Mouse (Mus musculus): Measurements from ENCODE around the gene Atxn1. TPM values are rescaled to one million over a fixed set of nuclear protein-coding genes. Genes with fewer than 3 reads are reported as not detected.

The Atxn1 gene
- polyA plus RNA-seq, 1 experiment from 2014 or later = 11.9 TPM

DNA sequence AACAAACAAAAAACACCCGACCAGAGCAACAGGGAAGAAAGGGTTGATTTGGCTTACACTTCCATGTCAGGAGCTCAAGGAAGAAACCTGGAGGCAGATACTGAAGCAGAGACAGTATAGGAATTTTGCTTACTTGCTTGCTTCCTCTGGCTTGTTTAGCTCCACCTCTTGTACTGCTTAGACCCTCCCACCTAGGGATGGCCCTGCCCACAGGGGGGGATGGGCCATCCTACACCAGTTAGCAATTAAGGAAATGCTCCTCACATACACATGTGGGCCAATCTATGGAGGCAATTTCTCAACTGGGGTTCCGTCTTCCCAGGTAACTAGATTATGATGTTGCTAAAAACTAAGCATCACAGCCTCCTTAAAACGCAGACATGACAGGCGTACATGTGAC lies 39.5 kb downstream of the Atxn1 start:
- no peaks in the 10 kb centered on the region for H3K36me3 ChIP-seq (ENCODE audit: insufficient read depth, low read length)
- 76% methylated on average over 4 of the region's 4 CpGs for WGBS
- ATAC-seq (no peak), DNase-seq (ENCODE audit: low spot score) (no peak)
- peak overlapping the region; percentile 54; the same call in 1 of the 2 replicates for H3K27ac ChIP-seq (ENCODE audit: low read length)
- no peak overlapping the region for H3K4me2 ChIP-seq (replicated peaks; ENCODE audit: low read depth, low read length)
- no peaks in the 10 kb centered on the region for H3K27me3 ChIP-seq (replicated peaks; ENCODE audit: insufficient read depth, low read length)
- no peak overlapping the region for H3K9ac ChIP-seq (replicated peaks; ENCODE audit: low read depth)
- no peaks in the 10 kb centered on the region; the same call in 1 of the 2 replicates for H3K4me1 ChIP-seq (ENCODE audit: insufficient read depth, low read depth, low read length)
- TF ChIP-seq CTCF (IDR thresholded peaks at IDR 0.05) (no peak), EP300 (IDR thresholded peaks at IDR 0.05) (no peak)
- H3K9me3 ChIP-seq (ENCODE audit: low read length) = no peaks in the 10 kb centered on the region
- H3K4me3 ChIP-seq (ENCODE audit: low read depth, low read length) = no peak overlapping the region

DNA sequence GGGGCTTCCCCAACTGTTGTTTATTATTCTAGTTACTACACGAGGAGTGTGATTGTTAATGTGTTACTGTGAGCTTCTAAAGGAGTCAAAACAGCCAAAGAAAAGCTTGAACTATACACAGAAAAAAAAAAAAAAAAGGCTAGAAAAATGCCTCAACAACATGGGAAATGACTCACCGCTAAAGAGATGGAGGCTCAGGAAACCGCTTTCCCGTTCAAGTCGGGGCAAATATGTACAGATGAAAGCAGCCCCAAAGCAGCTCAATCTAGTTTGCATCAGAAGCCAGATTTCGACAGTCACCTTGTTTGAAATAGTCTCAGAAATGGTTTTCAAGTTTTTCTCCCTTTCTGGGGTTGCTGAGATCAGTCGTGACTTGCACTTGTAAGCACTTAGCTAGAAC lies 40.3 kb downstream of the Atxn1 start:
- 19% methylated on average over 7 of the region's 7 CpGs for WGBS
- peak; percentile 10; the same call in 1 of the 2 replicates for ATAC-seq
- DNase-seq (ENCODE audit: low spot score) = peak; percentile 71

DNA sequence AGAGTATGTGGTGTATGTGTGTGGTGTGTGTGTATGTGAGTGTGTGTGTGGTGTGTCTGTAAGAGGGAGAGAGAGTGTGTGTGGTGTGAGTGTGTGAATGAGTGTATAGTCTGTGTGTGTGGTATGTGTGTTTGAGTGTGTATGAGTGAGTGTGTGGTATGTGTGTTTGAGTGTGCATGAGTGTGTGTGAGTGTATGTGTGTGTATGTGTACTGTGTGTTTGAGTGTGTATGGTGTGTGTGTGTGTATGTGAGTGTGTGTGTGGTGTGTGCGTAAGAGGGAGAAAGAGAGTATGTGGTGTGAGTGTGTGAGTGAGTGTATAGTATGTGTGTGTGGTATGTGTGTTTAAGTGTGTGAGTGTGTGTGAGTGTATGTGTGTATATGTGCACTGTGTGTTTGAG lies 41.7 kb downstream of the Atxn1 start:
- ATAC-seq = peak; percentile 36
- WGBS = 83% methylated on average over 1 of the region's 1 CpGs
- peak overlapping the region; percentile 69 for H3K27ac ChIP-seq (ENCODE audit: low read length)

More for the DNA sequence above, 40.3 kb downstream of the Atxn1 start:
- Histone ChIP-seq H3K9ac (replicated peaks; ENCODE audit: low read depth) (no peak overlapping the region), H3K4me3 (ENCODE audit: low read depth, low read length) (no peak overlapping the region), H3K27ac (ENCODE audit: low read length) (peak overlapping the region; percentile 54), H3K27me3 (replicated peaks; ENCODE audit: insufficient read depth, low read length) (no peaks in the 10 kb centered on the region), H3K4me1 (ENCODE audit: insufficient read depth, low read depth, low read length) (no peaks in the 10 kb centered on the region; the same call in 1 of the 2 replicates), H3K36me3 (ENCODE audit: insufficient read depth, low read length) (no peaks in the 10 kb centered on the region), H3K9me3 (ENCODE audit: low read length) (no peaks in the 10 kb centered on the region), H3K4me2 (replicated peaks; ENCODE audit: low read depth, low read length) (no peak overlapping the region)
- TF ChIP-seq EP300 (IDR thresholded peaks at IDR 0.05) = 0 out of 2 replicates have a peak, but pooled peaks have one; percentile 32
- TF ChIP-seq CTCF (IDR thresholded peaks at IDR 0.05) = no peak

DNA sequence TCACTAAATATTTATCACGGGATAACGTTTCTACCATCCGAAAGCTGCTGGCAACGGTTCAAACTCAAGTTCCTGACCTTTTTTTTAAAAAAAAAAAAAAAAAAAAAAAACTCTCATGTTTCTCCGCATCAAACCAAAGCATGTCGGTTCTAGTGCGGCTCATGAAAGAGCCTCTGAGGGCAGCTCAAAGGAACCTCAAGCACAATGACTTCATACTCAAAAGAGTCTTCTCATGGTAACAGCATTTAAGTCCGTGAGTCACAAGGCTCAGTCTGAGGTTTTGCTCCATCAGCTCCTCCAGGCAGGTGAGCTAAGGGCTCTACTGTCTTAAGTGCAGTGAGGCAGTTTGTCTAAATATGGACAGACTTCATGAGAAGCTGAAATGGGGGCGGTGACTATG lies 42.3 kb downstream of the Atxn1 start:
- Histone ChIP-seq H3K4me3 (ENCODE audit: low read depth, low read length) (no peak overlapping the region), H3K27me3 (replicated peaks; ENCODE audit: insufficient read depth, low read length) (no peaks in the 10 kb centered on the region), H3K27ac (ENCODE audit: low read length) (no peak overlapping the region), H3K36me3 (ENCODE audit: insufficient read depth, low read length) (no peaks in the 10 kb centered on the region), H3K4me1 (ENCODE audit: insufficient read depth, low read depth, low read length) (no peaks in the 10 kb centered on the region; the same call in 1 of the 2 replicates), H3K9ac (replicated peaks; ENCODE audit: low read depth) (no peak overlapping the region), H3K4me2 (replicated peaks; ENCODE audit: low read depth, low read length) (peak overlapping the region; percentile 14; the same call in 1 of the 2 replicates), H3K9me3 (ENCODE audit: low read length) (no peaks in the 10 kb centered on the region)
- TF ChIP-seq EP300 (IDR thresholded peaks at IDR 0.05) (peak; percentile 85), CTCF (IDR thresholded peaks at IDR 0.05) (no peak)
- peak; percentile 95 for ATAC-seq
- peak; percentile 94 for DNase-seq (ENCODE audit: low spot score)
- 8% methylated on average over 9 of the region's 9 CpGs for WGBS

More for the DNA sequence above, 41.7 kb downstream of the Atxn1 start:
- H3K9me3 ChIP-seq (ENCODE audit: low read length) = no peaks in the 10 kb centered on the region
- H3K27me3 ChIP-seq (replicated peaks; ENCODE audit: insufficient read depth, low read length) = no peaks in the 10 kb centered on the region
- H3K36me3 ChIP-seq (ENCODE audit: insufficient read depth, low read length) = no peaks in the 10 kb centered on the region
- no peak overlapping the region for H3K4me3 ChIP-seq (ENCODE audit: low read depth, low read length)
- peak overlapping the region; percentile 14; the same call in 1 of the 2 replicates for H3K4me2 ChIP-seq (replicated peaks; ENCODE audit: low read depth, low read length)
- no peak overlapping the region for H3K9ac ChIP-seq (replicated peaks; ENCODE audit: low read depth)
- H3K4me1 ChIP-seq (ENCODE audit: insufficient read depth, low read depth, low read length) = no peaks in the 10 kb centered on the region; the same call in 1 of the 2 replicates
- no peak for TF ChIP-seq EP300 (IDR thresholded peaks at IDR 0.05)
- TF ChIP-seq CTCF (IDR thresholded peaks at IDR 0.05) = no peak
- no peak for DNase-seq (ENCODE audit: low spot score)

DNA sequence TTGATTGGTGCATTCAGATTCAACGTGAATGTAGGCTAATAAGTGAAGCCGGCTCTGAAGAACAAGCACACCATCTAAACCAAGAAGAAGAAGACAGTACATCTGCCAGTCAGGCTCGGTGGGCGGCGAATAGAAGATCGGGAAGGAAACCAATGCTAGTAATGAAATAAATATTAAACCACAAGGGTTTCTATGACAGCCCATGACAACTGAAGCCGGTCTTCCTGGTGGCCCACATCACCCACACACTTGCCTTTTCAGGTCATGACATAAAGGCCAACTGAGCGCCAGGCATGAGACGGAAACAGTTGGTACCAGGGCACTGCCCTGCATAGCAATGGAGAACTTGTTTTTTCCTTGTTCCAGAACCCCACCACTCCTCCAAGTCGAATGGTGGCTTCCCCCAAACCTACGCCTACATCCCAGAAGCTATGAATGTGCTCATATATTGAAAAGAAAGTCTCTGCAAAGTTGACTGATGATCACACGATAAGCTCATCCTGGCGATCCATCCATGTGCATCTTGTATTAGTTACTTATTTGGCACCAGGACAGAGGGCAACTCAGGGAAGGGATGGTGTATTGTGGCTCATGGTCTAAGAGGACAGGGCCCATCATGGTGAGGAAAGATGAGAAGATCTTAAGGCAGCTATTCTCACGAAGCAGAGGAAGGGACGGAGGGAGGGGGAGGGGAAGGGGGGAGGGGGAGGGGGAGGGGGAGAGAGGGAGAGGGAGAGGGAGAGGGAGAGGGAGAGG lies 45.7 kb downstream of the Atxn1 start:
- ATAC-seq = no peak
- Histone ChIP-seq H3K4me2 (replicated peaks; ENCODE audit: low read depth, low read length) (no peak overlapping the region), H3K27me3 (replicated peaks; ENCODE audit: insufficient read depth, low read length) (no peaks in the 10 kb centered on the region), H3K4me3 (ENCODE audit: low read depth, low read length) (no peak overlapping the region), H3K36me3 (ENCODE audit: insufficient read depth, low read length) (no peaks in the 10 kb centered on the region), H3K9ac (replicated peaks; ENCODE audit: low read depth) (no peak overlapping the region), H3K9me3 (ENCODE audit: low read length) (no peaks in the 10 kb centered on the region), H3K27ac (ENCODE audit: low read length) (no peak overlapping the region), H3K4me1 (ENCODE audit: insufficient read depth, low read depth, low read length) (peaks cover 5% of the 10 kb centered on the region; the same call in 1 of the 2 replicates)
- DNase-seq (ENCODE audit: low spot score) = no peak
- 91% methylated on average over 13 of the region's 15 CpGs for WGBS
- no peak for TF ChIP-seq CTCF (IDR thresholded peaks at IDR 0.05)
- no peak for TF ChIP-seq EP300 (IDR thresholded peaks at IDR 0.05)

DNA sequence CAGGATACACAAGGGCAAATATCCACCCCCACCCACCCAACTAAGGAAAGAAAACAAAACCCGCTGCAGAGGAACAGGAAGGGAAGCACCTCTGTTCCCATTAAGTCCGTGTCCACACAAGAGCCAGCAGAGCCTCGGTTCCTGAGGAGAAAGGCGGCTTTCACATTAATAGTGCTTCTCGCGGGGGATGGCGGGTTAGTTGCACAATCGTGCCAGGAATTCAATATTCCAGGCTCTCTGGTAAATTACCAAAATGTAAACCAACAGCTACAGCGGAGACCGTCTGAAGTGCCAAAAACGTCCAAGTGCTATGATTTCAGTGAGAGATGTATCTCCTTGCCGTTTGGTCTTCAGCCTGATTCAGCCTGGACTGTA lies 46.8 kb downstream of the Atxn1 start:
- H3K27ac ChIP-seq (ENCODE audit: low read length) = peak overlapping the region; percentile 14; the same call in 1 of the 2 replicates
- ATAC-seq (no peak), DNase-seq (ENCODE audit: low spot score) (no peak)
- H3K4me2 ChIP-seq (replicated peaks; ENCODE audit: low read depth, low read length) = 0 out of 2 replicates have a peak overlapping the region, but pooled peaks have one; percentile 19
- WGBS = 19% methylated on average over 12 of the region's 12 CpGs
- no peaks in the 10 kb centered on the region for H3K36me3 ChIP-seq (ENCODE audit: insufficient read depth, low read length)
- H3K4me1 ChIP-seq (ENCODE audit: insufficient read depth, low read depth, low read length) = peaks cover 5% of the 10 kb centered on the region; the same call in 1 of the 2 replicates
- TF ChIP-seq CTCF (IDR thresholded peaks at IDR 0.05) (no peak), EP300 (IDR thresholded peaks at IDR 0.05) (no peak)
- H3K27me3 ChIP-seq (replicated peaks; ENCODE audit: insufficient read depth, low read length) = no peaks in the 10 kb centered on the region
- H3K4me3 ChIP-seq (ENCODE audit: low read depth, low read length) = no peak overlapping the region
- no peaks in the 10 kb centered on the region for H3K9me3 ChIP-seq (ENCODE audit: low read length)
- H3K9ac ChIP-seq (replicated peaks; ENCODE audit: low read depth) = no peak overlapping the region

All from lung, postnatal 0 days (tissue).